Mouse (Mus musculus): ENCODE data around the gene Tmem274. TPM values are rescaled to one million over a fixed set of nuclear protein-coding genes. Genes with fewer than 3 reads are reported as not detected.

The Tmem274 gene
- polyA plus RNA-seq, 1 experiment from 2014 or later = not detected

DNA sequence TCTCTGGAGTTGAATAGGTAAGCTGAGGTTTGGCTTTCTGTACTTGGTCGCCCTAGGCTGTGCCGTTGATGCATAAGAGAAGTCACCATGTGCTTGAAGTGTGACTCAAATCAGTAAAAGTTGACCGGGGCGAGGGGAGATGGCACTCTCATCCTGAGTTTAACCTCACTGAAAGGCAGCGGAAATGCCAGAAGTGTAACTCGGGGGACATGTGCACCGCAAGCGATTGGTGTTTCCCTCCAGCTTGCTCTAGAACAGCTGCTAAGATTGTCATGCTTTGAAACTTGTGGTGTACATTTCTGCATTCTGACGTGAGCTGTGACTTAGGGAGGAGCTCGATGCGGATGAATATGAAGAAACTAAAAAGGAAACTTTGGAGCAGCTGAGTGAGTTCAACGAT lies 10.6 kb downstream of the Tmem274 start:
- no peak overlapping the region for H3K4me2 ChIP-seq (ENCODE audit: low read length)
- peaks cover 44% of the 10 kb centered on the region for H3K36me3 ChIP-seq (ENCODE audit: control insufficient read depth, insufficient read depth, low read length)
- DNase-seq = no peak
- no peaks in the 10 kb centered on the region for H3K9me3 ChIP-seq (ENCODE audit: control insufficient read depth, low read length)
- H3K4me1 ChIP-seq (ENCODE audit: control insufficient read depth, insufficient read depth, low read length) = peaks cover 13% of the 10 kb centered on the region
- no peak for ATAC-seq (ENCODE audit: low FRiP score, low TSS enrichment)
- no peak overlapping the region for H3K9ac ChIP-seq (replicated peaks; ENCODE audit: low read length)
- WGBS = 97% methylated on average over 12 of the region's 12 CpGs
- no peak overlapping the region for H3K4me3 ChIP-seq (replicated peaks; ENCODE audit: low read depth, low read length)
- H3K27ac ChIP-seq (replicated peaks; ENCODE audit: low read depth, low read length) = no peak overlapping the region
- H3K27me3 ChIP-seq (ENCODE audit: control insufficient read depth, insufficient read depth, low read length) = no peaks in the 10 kb centered on the region

DNA sequence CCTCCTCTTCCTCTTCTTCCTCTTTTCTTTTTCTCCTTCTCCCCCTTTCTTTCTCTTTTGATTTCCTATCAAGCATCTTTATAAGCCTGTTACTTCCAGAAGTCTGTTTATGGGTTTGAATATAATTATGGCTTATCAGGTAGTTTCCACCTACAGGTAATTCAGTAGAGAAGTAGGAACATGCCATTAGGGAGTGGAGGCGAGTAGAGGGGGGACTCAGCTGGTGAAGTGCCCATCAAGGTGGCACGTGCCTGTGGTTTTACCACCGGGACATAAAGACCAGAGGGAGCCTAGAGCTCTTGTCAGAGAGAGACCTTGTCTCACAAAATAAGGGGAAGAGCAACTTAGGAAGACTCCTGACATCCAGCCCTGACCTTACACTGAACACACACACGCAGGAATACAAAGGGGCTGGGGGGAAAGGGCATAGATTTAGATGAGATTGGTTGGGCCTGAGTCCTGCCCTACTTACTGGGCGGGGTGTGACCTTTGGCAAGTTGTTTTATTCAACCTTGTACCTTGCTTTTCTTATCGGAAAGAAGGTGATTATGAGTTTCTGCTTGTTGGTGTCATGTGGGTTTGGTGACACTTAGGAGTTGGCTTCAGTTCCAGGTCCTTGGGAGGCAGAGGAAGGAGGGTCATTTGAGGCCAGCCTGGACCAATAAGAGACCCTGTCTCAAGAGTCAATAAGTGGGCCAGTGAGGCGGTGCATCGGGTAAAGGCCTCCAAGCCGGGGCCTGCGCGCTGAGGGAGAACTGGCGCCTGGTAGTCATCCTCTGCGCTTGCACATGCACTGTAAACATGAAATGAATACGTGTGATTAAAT lies 12.4 kb downstream of the Tmem274 start:
- Histone ChIP-seq H3K9me3 (ENCODE audit: control insufficient read depth, low read length) (no peaks in the 10 kb centered on the region), H3K4me1 (ENCODE audit: control insufficient read depth, insufficient read depth, low read length) (peaks cover 10% of the 10 kb centered on the region), H3K27ac (replicated peaks; ENCODE audit: low read depth, low read length) (no peak overlapping the region), H3K4me3 (replicated peaks; ENCODE audit: low read depth, low read length) (no peak overlapping the region), H3K27me3 (ENCODE audit: control insufficient read depth, insufficient read depth, low read length) (no peaks in the 10 kb centered on the region), H3K9ac (replicated peaks; ENCODE audit: low read length) (no peak overlapping the region), H3K4me2 (ENCODE audit: low read length) (no peak overlapping the region), H3K36me3 (ENCODE audit: control insufficient read depth, insufficient read depth, low read length) (peaks cover 61% of the 10 kb centered on the region)
- DNase-seq = no peak
- no peak for ATAC-seq (ENCODE audit: low FRiP score, low TSS enrichment)
- 94% methylated on average over 14 of the region's 14 CpGs for WGBS

- Histone ChIP-seq H3K4me2 (ENCODE audit: low read length) (no peak overlapping the region), H3K4me3 (replicated peaks; ENCODE audit: low read depth, low read length) (no peak overlapping the region), H3K36me3 (ENCODE audit: control insufficient read depth, insufficient read depth, low read length) (peaks cover 73% of the 10 kb centered on the region), H3K27me3 (ENCODE audit: control insufficient read depth, insufficient read depth, low read length) (no peaks in the 10 kb centered on the region), H3K4me1 (ENCODE audit: control insufficient read depth, insufficient read depth, low read length) (peaks cover 7% of the 10 kb centered on the region; the same call in 1 of the 2 replicates), H3K27ac (replicated peaks; ENCODE audit: low read depth, low read length) (no peak overlapping the region), H3K9me3 (ENCODE audit: control insufficient read depth, low read length) (no peaks in the 10 kb centered on the region), H3K9ac (replicated peaks; ENCODE audit: low read length) (no peak overlapping the region)
- no peak for DNase-seq
- 96% methylated on average over 3 of the region's 3 CpGs for WGBS
- ATAC-seq (ENCODE audit: low FRiP score, low TSS enrichment) = no peak
These were observed 14.0 kb downstream of the Tmem274 start for GRCm38 (mm10) chr4:149491151-149491550.

GRCm38 (mm10) chr4:149496612-149497011 lies 19.4 kb downstream of the Tmem274 start:
- 29% methylated on average over 2 of the region's 2 CpGs for WGBS
- peak; percentile 41 for DNase-seq
- peak overlapping the region; percentile 41; the same call in 1 of the 2 replicates for H3K27ac ChIP-seq (replicated peaks; ENCODE audit: low read depth, low read length)

GRCm38 (mm10) chr4:149498901-149499300 lies 21.7 kb downstream of the Tmem274 start:
- H3K9ac ChIP-seq (replicated peaks; ENCODE audit: low read length) = no peak overlapping the region
- DNase-seq = no peak

More at GRCm38 (mm10) chr4:149496612-149497011, 19.4 kb downstream of the Tmem274 start:
- ATAC-seq (ENCODE audit: low FRiP score, low TSS enrichment) = no peak; the same call in 1 of the 2 replicates
- no peaks in the 10 kb centered on the region for H3K27me3 ChIP-seq (ENCODE audit: control insufficient read depth, insufficient read depth, low read length)
- no peak overlapping the region for H3K9ac ChIP-seq (replicated peaks; ENCODE audit: low read length)
- no peaks in the 10 kb centered on the region for H3K4me1 ChIP-seq (ENCODE audit: control insufficient read depth, insufficient read depth, low read length)
- H3K36me3 ChIP-seq (ENCODE audit: control insufficient read depth, insufficient read depth, low read length) = peaks cover 70% of the 10 kb centered on the region
- no peak overlapping the region for H3K4me3 ChIP-seq (replicated peaks; ENCODE audit: low read depth, low read length)
- H3K4me2 ChIP-seq (ENCODE audit: low read length) = no peak overlapping the region
- no peaks in the 10 kb centered on the region for H3K9me3 ChIP-seq (ENCODE audit: control insufficient read depth, low read length)

GRCm38 (mm10) chr4:149499790-149500189 lies 22.6 kb downstream of the Tmem274 start:
- H3K27ac ChIP-seq (replicated peaks; ENCODE audit: low read depth, low read length) = no peak overlapping the region
- peaks cover 45% of the 10 kb centered on the region for H3K36me3 ChIP-seq (ENCODE audit: control insufficient read depth, insufficient read depth, low read length)
- H3K9ac ChIP-seq (replicated peaks; ENCODE audit: low read length) = no peak overlapping the region
- no peak for DNase-seq
- H3K27me3 ChIP-seq (ENCODE audit: control insufficient read depth, insufficient read depth, low read length) = no peaks in the 10 kb centered on the region
- no peaks in the 10 kb centered on the region for H3K9me3 ChIP-seq (ENCODE audit: control insufficient read depth, low read length)
- no peaks in the 10 kb centered on the region for H3K4me1 ChIP-seq (ENCODE audit: control insufficient read depth, insufficient read depth, low read length)
- 80% methylated on average over 5 of the region's 5 CpGs for WGBS
- no peak overlapping the region for H3K4me2 ChIP-seq (ENCODE audit: low read length)
- H3K4me3 ChIP-seq (replicated peaks; ENCODE audit: low read depth, low read length) = no peak overlapping the region
- no peak for ATAC-seq (ENCODE audit: low FRiP score, low TSS enrichment)

More at GRCm38 (mm10) chr4:149498901-149499300, 21.7 kb downstream of the Tmem274 start:
- Histone ChIP-seq H3K27ac (replicated peaks; ENCODE audit: low read depth, low read length) (no peak overlapping the region), H3K36me3 (ENCODE audit: control insufficient read depth, insufficient read depth, low read length) (peaks cover 54% of the 10 kb centered on the region), H3K4me3 (replicated peaks; ENCODE audit: low read depth, low read length) (no peak overlapping the region), H3K4me2 (ENCODE audit: low read length) (no peak overlapping the region), H3K27me3 (ENCODE audit: control insufficient read depth, insufficient read depth, low read length) (no peaks in the 10 kb centered on the region), H3K9me3 (ENCODE audit: control insufficient read depth, low read length) (no peaks in the 10 kb centered on the region), H3K4me1 (ENCODE audit: control insufficient read depth, insufficient read depth, low read length) (no peaks in the 10 kb centered on the region)
- ATAC-seq (ENCODE audit: low FRiP score, low TSS enrichment) = no peak
- WGBS = 71% methylated on average over 8 of the region's 8 CpGs

GRCm38 (mm10) chr4:149504363-149504762 lies 27.2 kb downstream of the Tmem274 start:
- peaks cover 14% of the 10 kb centered on the region for H3K36me3 ChIP-seq (ENCODE audit: control insufficient read depth, insufficient read depth, low read length)
- no peak overlapping the region for H3K4me3 ChIP-seq (replicated peaks; ENCODE audit: low read depth, low read length)
- WGBS = 89% methylated on average over 5 of the region's 5 CpGs
- no peaks in the 10 kb centered on the region for H3K27me3 ChIP-seq (ENCODE audit: control insufficient read depth, insufficient read depth, low read length)
- no peaks in the 10 kb centered on the region for H3K4me1 ChIP-seq (ENCODE audit: control insufficient read depth, insufficient read depth, low read length)
- H3K9me3 ChIP-seq (ENCODE audit: control insufficient read depth, low read length) = no peaks in the 10 kb centered on the region
- DNase-seq = no peak
- no peak overlapping the region for H3K9ac ChIP-seq (replicated peaks; ENCODE audit: low read length)
- ATAC-seq (ENCODE audit: low FRiP score, low TSS enrichment) = no peak
- H3K27ac ChIP-seq (replicated peaks; ENCODE audit: low read depth, low read length) = no peak overlapping the region
- H3K4me2 ChIP-seq (ENCODE audit: low read length) = no peak overlapping the region

DNA sequence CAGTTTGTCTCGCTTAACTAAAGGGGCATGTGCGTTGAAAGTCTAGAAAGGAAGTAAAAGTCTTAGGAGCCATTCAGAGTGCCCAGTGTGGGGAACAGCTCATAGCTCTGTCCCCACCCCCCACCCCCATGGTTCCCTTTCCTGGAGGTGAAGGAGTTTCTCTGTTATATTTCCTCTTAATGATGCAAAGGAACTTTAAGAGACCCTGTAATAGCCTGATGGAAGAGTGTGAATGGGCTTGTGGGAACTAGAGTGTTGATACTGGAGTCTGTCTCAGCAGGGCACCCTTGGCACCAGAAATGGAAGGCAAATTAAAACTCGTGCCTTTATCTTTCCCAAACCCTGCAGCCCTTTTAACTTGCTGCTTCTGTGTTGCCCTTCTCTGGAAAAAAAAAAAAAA lies 27.7 kb downstream of the Tmem274 start:
- no peak overlapping the region for H3K4me3 ChIP-seq (replicated peaks; ENCODE audit: low read depth, low read length)
- H3K27me3 ChIP-seq (ENCODE audit: control insufficient read depth, insufficient read depth, low read length) = no peaks in the 10 kb centered on the region
- DNase-seq (no peak), ATAC-seq (ENCODE audit: low FRiP score, low TSS enrichment) (no peak)
- peaks cover 14% of the 10 kb centered on the region for H3K36me3 ChIP-seq (ENCODE audit: control insufficient read depth, insufficient read depth, low read length)
- H3K4me2 ChIP-seq (ENCODE audit: low read length) = no peak overlapping the region
- H3K9ac ChIP-seq (replicated peaks; ENCODE audit: low read length) = no peak overlapping the region
- H3K27ac ChIP-seq (replicated peaks; ENCODE audit: low read depth, low read length) = no peak overlapping the region
- no peaks in the 10 kb centered on the region for H3K4me1 ChIP-seq (ENCODE audit: control insufficient read depth, insufficient read depth, low read length)
- 35% methylated on average over 3 of the region's 3 CpGs for WGBS
- no peaks in the 10 kb centered on the region for H3K9me3 ChIP-seq (ENCODE audit: control insufficient read depth, low read length)
